In genomic region chr13:51780509-51781155, GRCm38 (mm10) we compare ENCODE assay signal across 28 mouse cellular contexts. TPM values are rescaled to one million over a fixed set of nuclear protein-coding genes. Genes with fewer than 3 reads are reported as not detected.
DNase-seq lines count a peak whose midpoint lies in the region; ATAC-seq and TF ChIP-seq lines count a peak whose summit lies in the region.
"Had no signal": no experiment of that assay in that cellular context is flagged by ENCODE, and none has a peak within 500 bp of the region (broad histone marks: within the 10 kb centered on the region; RNA-seq: fewer than 3 reads in every experiment).

No protein-coding gene starts in this region.

- no peak overlapping the region for H3K9ac ChIP-seq in heart, embryonic 13.5 days
- no peak overlapping the region for H3K9ac ChIP-seq in heart, embryonic 11.5 days (ENCODE audit: low read depth, low read length)
- H3K9ac ChIP-seq: embryonic facial prominence, embryonic 15.5 days; forebrain, postnatal 0 days; hindbrain, embryonic 15.5 days; limb, embryonic 15.5 days; liver, embryonic 15.5 days; midbrain, embryonic 12.5 days had no signal

- no peak overlapping the region for H3K4me3 ChIP-seq in heart, embryonic 13.5 days
- no peak overlapping the region for H3K4me3 ChIP-seq in heart, embryonic 11.5 days (ENCODE audit: low read depth, low read length)
- H3K4me3 ChIP-seq in thymus, adult 2 months (ENCODE audit: control insufficient read depth, insufficient read depth, low read length) = no peak overlapping the region
- H3K4me3 ChIP-seq: embryonic facial prominence, embryonic 15.5 days; hindbrain, embryonic 15.5 days; limb, embryonic 15.5 days; liver, embryonic 15.5 days; midbrain, embryonic 12.5 days had no signal

- 0 out of 2 replicates have a peak overlapping the region, but pooled peaks have one; percentile 14 for H3K27ac ChIP-seq in heart, embryonic 13.5 days (replicated peaks)
- no peak overlapping the region for H3K27ac ChIP-seq in heart, embryonic 11.5 days (ENCODE audit: low read depth, low read length)
- H3K27ac ChIP-seq in thymus, adult 2 months (ENCODE audit: control insufficient read depth, insufficient read depth, low read length) = peak overlapping the region; percentile 50
- H3K27ac ChIP-seq: embryonic facial prominence, embryonic 15.5 days; hindbrain, embryonic 15.5 days; limb, embryonic 15.5 days; liver, embryonic 15.5 days; midbrain, embryonic 12.5 days had no signal

- no peak for ATAC-seq in heart, embryonic 13.5 days (ENCODE audit: extremely low read depth, insufficient number of reproducible peaks, low FRiP score, low TSS enrichment)
- ATAC-seq in heart, embryonic 11.5 days (replicated peaks; ENCODE audit: insufficient number of reproducible peaks, low FRiP score, low TSS enrichment) = no peak
- peak; percentile 56 for ATAC-seq in inflammation-experienced regulatory T-cells, adult 6 months
- no peak for ATAC-seq in erythroid progenitor cell, adult 5-6 weeks (replicated peaks; ENCODE audit: low FRiP score, poor library complexity, severe bottlenecking)
- no peak for ATAC-seq in frontal cortex, adult (ENCODE audit: low TSS enrichment)
- ATAC-seq: forebrain, postnatal 0 days; intestine, embryonic 16.5 days; Patski had no signal

- WGBS in heart, embryonic 13.5 days = 80% methylated on average over 10 of the region's 10 CpGs
- 87% methylated on average over 10 of the region's 10 CpGs for WGBS in heart, embryonic 11.5 days (ENCODE audit: insufficient replicate concordance)
- 40% methylated on average over 10 of the region's 10 CpGs for WGBS in thymus, adult 2 months

- H3K4me1 ChIP-seq in heart, embryonic 13.5 days = peaks cover 42% of the 10 kb centered on the region
- H3K4me1 ChIP-seq in heart, embryonic 11.5 days (ENCODE audit: control insufficient read depth, insufficient read depth, low read length) = peaks cover 28% of the 10 kb centered on the region
- H3K4me1 ChIP-seq in thymus, adult 2 months (replicated peaks; ENCODE audit: control insufficient read depth, insufficient read depth, low read length) = peaks cover 77% of the 10 kb centered on the region

- no peak overlapping the region for H3K4me2 ChIP-seq in heart, embryonic 13.5 days
- no peak overlapping the region for H3K4me2 ChIP-seq in heart, embryonic 11.5 days
- H3K4me2 ChIP-seq: embryonic facial prominence, embryonic 15.5 days; hindbrain, embryonic 15.5 days; limb, embryonic 15.5 days; liver, embryonic 15.5 days; midbrain, embryonic 12.5 days had no signal

- no peak for TF ChIP-seq POLR2A in thymus, adult 2 months (IDR thresholded peaks at IDR 0.05; ENCODE audit: control insufficient read depth, extremely low read depth, insufficient read depth, low read length, poor library complexity)

- no peaks in the 10 kb centered on the region for H3K36me3 ChIP-seq in heart, embryonic 13.5 days
- no peaks in the 10 kb centered on the region for H3K36me3 ChIP-seq in heart, embryonic 11.5 days (ENCODE audit: control insufficient read depth, insufficient read depth, low read length)
- peaks cover 4% of the 10 kb centered on the region for H3K36me3 ChIP-seq in thymus, adult 2 months (ENCODE audit: control insufficient read depth, insufficient read depth, low read length)
- H3K36me3 ChIP-seq: embryonic facial prominence, embryonic 15.5 days; hindbrain, embryonic 15.5 days; limb, embryonic 15.5 days; liver, embryonic 15.5 days; midbrain, embryonic 12.5 days had no signal

- no peak for TF ChIP-seq CTCF in thymus, adult 2 months (IDR thresholded peaks at IDR 0.05; ENCODE audit: borderline replicate concordance, control insufficient read depth, extremely low read depth, insufficient read depth, low read length, poor library complexity)

- H3K27me3 ChIP-seq in heart, embryonic 13.5 days (replicated peaks) = no peaks in the 10 kb centered on the region
- H3K27me3 ChIP-seq in heart, embryonic 11.5 days (ENCODE audit: control insufficient read depth, insufficient read depth, low read length) = no peaks in the 10 kb centered on the region
- no peaks in the 10 kb centered on the region for H3K27me3 ChIP-seq in thymus, adult 2 months (ENCODE audit: control insufficient read depth, insufficient read depth, low read length)
- H3K27me3 ChIP-seq: CH12.LX; embryonic facial prominence, embryonic 15.5 days; hindbrain, embryonic 15.5 days; limb, embryonic 15.5 days; liver, embryonic 15.5 days; Patski had no signal

- H3K9me3 ChIP-seq in heart, embryonic 13.5 days = no peaks in the 10 kb centered on the region
- H3K9me3 ChIP-seq in heart, embryonic 11.5 days (replicated peaks; ENCODE audit: control insufficient read depth, low read length) = no peaks in the 10 kb centered on the region
- H3K9me3 ChIP-seq: embryonic facial prominence, embryonic 15.5 days; G1E; hindbrain, embryonic 15.5 days; limb, embryonic 15.5 days; liver, embryonic 15.5 days; midbrain, embryonic 12.5 days had no signal

- no peak for DNase-seq in thymus, adult 2 months
- no peak for DNase-seq in thymus, adult 18-20 months
- DNase-seq in adrenal gland, postnatal 25 days = no peak
- DNase-seq: adrenal gland, adult 2 months; cerebellum, adult 8-10 months; forebrain, postnatal 0 days; gastrocnemius, postnatal 36 days; heart, postnatal 4 days; kidney, postnatal 36 days; layer of hippocampus, adult 9-11 months; lung, postnatal 10 days; retina, postnatal 1 day; right cerebral cortex, postnatal 25 days; spleen, adult 18-20 months had no signal

RNA-seq across cellular contexts. Expression of gene Sema4d, which starts 12.9 kb away (rescaled TPM):
- polyA plus RNA-seq in heart, embryonic 13.5 days (2015; fragmentation: Nextera tagmentation; extraction: Ambion mirVana) = 13.0 and 13.9 TPM in 2 replicates
- 11.0 and 13.7 TPM in 2 replicates for polyA plus RNA-seq in heart, embryonic 11.5 days (2014; fragmentation: Nextera tagmentation; extraction: Ambion mirVana)
- 156 and 182 TPM in 2 replicates for polyA plus RNA-seq in thymus, adult 2 months (2012; rRNA removed)
- 100 to 1,000 TPM; 111 to 154 (median 126) TPM for polyA plus RNA-seq in inflammation-experienced regulatory T-cells, adult 6 months (2017; shearing (Covaris generic))
- total RNA-seq in adrenal gland, postnatal 25 days (2021) = 15.4 and 22.0 TPM in 2 replicates
- 9.6 and 14.1 TPM in 2 replicates for total RNA-seq in erythroid progenitor cell, adult 5-6 weeks (2015; ENCODE audit: low replicate concordance)
- 6.3 and 10.2 TPM in 2 replicates for total RNA-seq in erythroid progenitor cell, adult 5-6 weeks (2017; ENCODE audit: low replicate concordance)
